Mouse (Mus musculus): ENCODE results near the gene Mrs2. TPM values are rescaled to one million over a fixed set of nuclear protein-coding genes. Genes with fewer than 3 reads are reported as not detected.
A peak's percentile ranks its signal among the peaks of the same experiment; 100 is the strongest.
"Not testable (repeated sequence)": the region's sequence is repeated elsewhere in the genome, so short reads cannot be mapped to it uniquely, and the experiment has no call there.

The Mrs2 gene
- polyA plus RNA-seq, 2 experiments from 2014 or later = 4.9 to 5.1 TPM

- ATAC-seq = no peak
Measured at GRCm38 (mm10) chr13:24976384-24976783, 43.8 kb downstream of the Mrs2 start.

GRCm38 (mm10) chr13:24971776-24972175 lies 48.4 kb downstream of the Mrs2 start:
- ATAC-seq = not testable (repeated sequence)

- peak; percentile 56 for ATAC-seq
Measured at GRCm38 (mm10) chr13:24965846-24966201, 54.4 kb downstream of the Mrs2 start.

- peak; percentile 78 for ATAC-seq
Measured at GRCm38 (mm10) chr13:24965130-24965845, 54.9 kb downstream of the Mrs2 start.

GRCm38 (mm10) chr13:24962119-24962518 lies 58.1 kb downstream of the Mrs2 start:
- peak; percentile 70 for ATAC-seq

GRCm38 (mm10) chr13:24960084-24960483 lies 60.1 kb downstream of the Mrs2 start:
- no peak for ATAC-seq

- ATAC-seq = no peak
Measured at GRCm38 (mm10) chr13:24958671-24959070, 61.5 kb downstream of the Mrs2 start.

- no peak for ATAC-seq
Measured at GRCm38 (mm10) chr13:24955500-24955899, 64.7 kb downstream of the Mrs2 start.

GRCm38 (mm10) chr13:24955091-24955490 lies 65.1 kb downstream of the Mrs2 start:
- no peak for ATAC-seq

GRCm38 (mm10) chr13:24952659-24953058 lies 67.5 kb downstream of the Mrs2 start:
- ATAC-seq = no peak

GRCm38 (mm10) chr13:24948870-24949269 lies 71.3 kb downstream of the Mrs2 start:
- ATAC-seq = no peak

GRCm38 (mm10) chr13:24947158-24947557 lies 73.0 kb downstream of the Mrs2 start:
- ATAC-seq = no peak

- no peak for ATAC-seq
Measured at GRCm38 (mm10) chr13:24945567-24945966, 74.6 kb downstream of the Mrs2 start.

GRCm38 (mm10) chr13:24943303-24943702 lies 76.9 kb downstream of the Mrs2 start:
- no peak for ATAC-seq

GRCm38 (mm10) chr13:24942512-24943282 lies 77.5 kb downstream of the Mrs2 start, which contains the start of gene Gpld1:
Gene Gpld1, plus strand, starts transcription at chr13:24943152.
- no peak for ATAC-seq

- no peak for ATAC-seq
Measured at GRCm38 (mm10) chr13:24939472-24939871, 80.7 kb downstream of the Mrs2 start.

GRCm38 (mm10) chr13:24938683-24939082 lies 81.5 kb downstream of the Mrs2 start:
- ATAC-seq = peak; percentile 49

- ATAC-seq = peak; percentile 28
Measured at GRCm38 (mm10) chr13:24937839-24938166, 82.4 kb downstream of the Mrs2 start.

Other genes starting within 250 kb of the Mrs2 start
- 10 to 100 TPM; 24.0 to 51.6 TPM for gene BC005537, start 218.7 kb downstream of the Mrs2 start, polyA plus RNA-seq (2017; shearing (Covaris generic))
- 10 to 100 TPM; 59.1 to 69.9 TPM for gene Acot13, start 188.8 kb downstream of the Mrs2 start, polyA plus RNA-seq (2017; shearing (Covaris generic))
- 10 to 100 TPM; 17.6 to 19.8 TPM for gene Tdp2, start 188.7 kb downstream of the Mrs2 start, polyA plus RNA-seq (2017; shearing (Covaris generic))
- gene D130043K22Rik, start 175.2 kb downstream of the Mrs2 start, polyA plus RNA-seq (2017; shearing (Covaris generic)) = 1 to 10 TPM in 1 of 2 experiments, under 1 TPM in 1; 0.19 to 1.7 TPM
- under 1 TPM; 0.31 to 0.34 TPM for gene Aldh5a1, start 82.7 kb downstream of the Mrs2 start, polyA plus RNA-seq (2017; shearing (Covaris generic))
- gene Gpld1, start 77.2 kb downstream of the Mrs2 start, polyA plus RNA-seq (2017; shearing (Covaris generic)) = 1 to 10 TPM; 1.9 to 4.5 TPM
- not detected for gene Dcdc2a, start 35.6 kb upstream of the Mrs2 start, polyA plus RNA-seq (2017; shearing (Covaris generic))

Data from CD4-positive, CD25-positive, alpha-beta regulatory T cell, adult 4 months (primary cell).